Mouse (Mus musculus) lung, embryonic 16.5 days (tissue): Measurements from ENCODE around the gene Znrf3. TPM values are rescaled to one million over a fixed set of nuclear protein-coding genes. Genes with fewer than 3 reads are reported as not detected.
"Not testable (repeated sequence)": the region's sequence is repeated elsewhere in the genome, so short reads cannot be mapped to it uniquely, and the experiment has no call there.

Source experiments
- ATAC-seq: fragments of 200-750 bp; cut with Nextera tagmentation; 2 replicates; pipeline ENCODE4 v1.8.0; 2017; ENCODE audit warnings: low read depth, mild to moderate bottlenecking, moderate library complexity
- H3K27ac ChIP-seq: fragments of 300-500 bp; sonication (generic); 2 replicates; pipeline ENCODE4 v1.5.1; 2014; ENCODE audit warnings: mild to moderate bottlenecking, control low read depth, low read length
- H3K27me3 ChIP-seq: fragments of 300-500 bp; sonication (generic); 2 replicates; pipeline ENCODE4 v1.6.1; 2014; ENCODE audit warnings: low read depth, low read length, mixed read lengths; ENCODE audit not compliant: control insufficient read depth, insufficient read depth
- H3K36me3 ChIP-seq: fragments of 300-500 bp; sonication (generic); 2 replicates; pipeline ENCODE4 v1.6.1; 2014; ENCODE audit warnings: low read length; ENCODE audit not compliant: control insufficient read depth, insufficient read depth
- H3K4me1 ChIP-seq: fragments of 300-500 bp; sonication (generic); replicated peaks from 2 replicates; pipeline ENCODE4 v1.6.1; 2014; ENCODE audit warnings: low read length, mixed read lengths; ENCODE audit not compliant: control insufficient read depth, insufficient read depth
- H3K4me2 ChIP-seq: fragments of 300-500 bp; sonication (generic); 2 replicates; pipeline ENCODE4 v1.6.1; 2014; ENCODE audit warnings: low read depth, low read length, control low read depth
- H3K4me3 ChIP-seq: fragments of 300-500 bp; sonication (generic); 2 replicates; pipeline ENCODE4 v1.5.1; 2014; ENCODE audit warnings: mild to moderate bottlenecking, low read length, control low read depth
- H3K9ac ChIP-seq: fragments of 300-500 bp; sonication (generic); 2 replicates; pipeline ENCODE4 v1.6.1; 2014; ENCODE audit warnings: low read length, control low read depth
- H3K9me3 ChIP-seq: fragments of 300-500 bp; sonication (generic); 2 replicates; pipeline ENCODE4 v1.6.1; 2016; ENCODE audit warnings: low read length; ENCODE audit not compliant: control insufficient read depth
- WGBS: fragments of 180-500 bp; shearing (Covaris S2); extraction: QIAGEN DNeasy Blood & Tissue Kit; methylation state at CpG from one replicate; pipeline ENCODE4 v1.1.7; 2014; 5-methylcytosine and 5-hydroxymethylcytosine counted together
- polyA plus RNA-seq: library from polyadenylated mRNA; unstranded; fragments of >200 nt; fragmentation: Nextera tagmentation; extraction: Ambion mirVana; gene quantifications from 2 replicates; pipeline ENCODE4 v1.2.1, GENCODE M21; 2015

Gene Znrf3
- polyA plus RNA-seq, 1 experiment from 2014 or later = 17.2 TPM

GRCm38 (mm10) chr11:5476806-5477205 is 32.2 kb upstream of the Znrf3 start:
- 82% methylated on average over 4 of the region's 4 CpGs for WGBS
- no peaks in the 10 kb centered on the region for H3K9me3 ChIP-seq
- H3K4me3 ChIP-seq = no peak overlapping the region

DNA sequence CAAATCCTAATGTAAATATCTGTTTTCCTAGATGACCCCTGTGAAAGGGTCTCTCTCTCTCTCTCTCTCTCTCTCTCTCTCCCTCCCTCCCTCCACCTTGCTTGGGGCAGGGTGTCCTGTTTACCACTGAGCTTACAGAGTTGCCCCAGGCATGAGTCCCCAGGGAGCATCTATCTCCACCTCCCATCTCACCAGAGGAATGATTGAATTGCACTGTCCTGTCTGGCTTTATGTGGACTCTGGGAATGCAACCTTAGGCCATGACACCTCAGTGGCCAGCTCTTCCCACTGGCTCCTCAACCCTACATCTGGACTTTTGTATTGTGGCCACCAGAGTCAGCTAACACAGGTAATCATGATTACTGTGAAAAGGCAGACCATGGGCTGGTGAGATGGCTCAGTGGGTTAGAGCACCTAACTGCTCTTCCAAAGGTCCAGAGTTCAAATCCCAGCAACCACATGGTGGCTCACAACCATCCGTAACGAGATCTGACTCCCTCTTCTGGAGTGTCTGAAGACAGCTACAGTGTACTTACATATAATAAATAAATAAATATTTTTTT is 31.0 kb upstream of the Znrf3 start:
- 60% methylated on average over 1 of the region's 2 CpGs for WGBS
- H3K9ac ChIP-seq, H3K27ac ChIP-seq, H3K4me1 ChIP-seq, H3K4me3 ChIP-seq, H3K9me3 ChIP-seq, H3K4me2 ChIP-seq, H3K27me3 ChIP-seq, H3K36me3 ChIP-seq, ATAC-seq: not testable (repeated sequence)

More at GRCm38 (mm10) chr11:5476806-5477205, 32.2 kb upstream of the Znrf3 start:
- no peak for ATAC-seq
- Histone ChIP-seq H3K4me2 (no peak overlapping the region), H3K27me3 (no peaks in the 10 kb centered on the region), H3K36me3 (no peaks in the 10 kb centered on the region), H3K4me1 (no peaks in the 10 kb centered on the region), H3K9ac (no peak overlapping the region), H3K27ac (no peak overlapping the region)

GRCm38 (mm10) chr11:5474130-5474529 is 29.5 kb upstream of the Znrf3 start:
- Histone ChIP-seq H3K27ac (no peak overlapping the region), H3K36me3 (no peaks in the 10 kb centered on the region), H3K9ac (no peak overlapping the region), H3K4me1 (no peaks in the 10 kb centered on the region), H3K27me3 (no peaks in the 10 kb centered on the region), H3K4me3 (no peak overlapping the region), H3K4me2 (no peak overlapping the region), H3K9me3 (no peaks in the 10 kb centered on the region)
- 10% methylated on average over 5 of the region's 5 CpGs for WGBS
- peak; percentile 20; the same call in 1 of the 2 replicates for ATAC-seq

DNA sequence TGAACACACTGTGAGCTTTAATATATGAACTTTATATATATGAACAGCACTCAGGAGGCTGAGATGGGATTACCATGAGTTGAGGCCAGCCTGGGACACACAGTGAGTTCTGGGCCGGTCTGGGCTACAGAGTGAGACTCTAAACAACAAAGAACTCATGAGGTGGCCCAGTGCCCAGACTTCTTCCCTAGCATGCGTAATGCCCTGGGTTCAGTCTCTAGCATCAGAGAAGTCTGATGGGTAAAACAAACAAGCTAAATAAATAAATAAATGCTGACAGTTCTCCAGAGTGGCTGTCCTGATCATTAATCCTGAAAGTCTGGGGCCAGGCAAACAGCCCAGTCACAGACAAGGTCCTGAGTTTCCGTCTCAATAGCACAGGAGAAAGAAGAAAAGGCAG is 25.4 kb upstream of the Znrf3 start:
- ATAC-seq = peak; percentile 71
- WGBS = 49% methylated on average over 3 of the region's 3 CpGs
- Histone ChIP-seq H3K27me3 (no peaks in the 10 kb centered on the region), H3K36me3 (no peaks in the 10 kb centered on the region), H3K9ac (no peak overlapping the region), H3K4me2 (no peak overlapping the region), H3K4me3 (no peak overlapping the region), H3K9me3 (no peaks in the 10 kb centered on the region), H3K4me1 (no peaks in the 10 kb centered on the region; the same call in 1 of the 2 replicates), H3K27ac (no peak overlapping the region)

DNA sequence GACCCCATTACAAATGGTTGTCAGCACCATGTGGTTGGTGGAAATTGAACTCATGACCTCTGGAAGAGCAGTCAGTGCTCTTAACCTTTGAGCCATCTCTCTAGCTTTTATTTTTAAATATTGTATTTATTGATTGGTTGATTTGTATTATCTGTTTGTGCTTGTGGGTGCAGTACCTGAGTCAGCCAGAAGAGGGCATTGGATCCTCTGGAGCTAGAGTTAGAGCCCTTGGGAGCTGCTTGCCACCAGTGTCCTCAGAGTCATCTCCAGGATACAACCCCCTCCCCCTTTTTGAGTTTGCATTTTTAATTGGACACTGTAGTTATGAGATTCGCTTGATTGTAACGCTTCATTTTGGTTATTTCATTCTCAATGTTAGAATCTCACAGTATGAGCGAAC is 24.4 kb upstream of the Znrf3 start:
- Histone ChIP-seq H3K36me3 (no peaks in the 10 kb centered on the region), H3K9me3 (no peaks in the 10 kb centered on the region), H3K4me2 (no peak overlapping the region), H3K4me1 (no peaks in the 10 kb centered on the region; the same call in 1 of the 2 replicates), H3K4me3 (no peak overlapping the region), H3K9ac (no peak overlapping the region), H3K27me3 (no peaks in the 10 kb centered on the region), H3K27ac (no peak overlapping the region)
- ATAC-seq = no peak
- WGBS = 80% methylated on average over 3 of the region's 3 CpGs

GRCm38 (mm10) chr11:5468471-5468870 is 23.8 kb upstream of the Znrf3 start:
- no peaks in the 10 kb centered on the region for H3K27me3 ChIP-seq
- no peak for ATAC-seq
- H3K36me3 ChIP-seq = no peaks in the 10 kb centered on the region
- H3K9me3 ChIP-seq = no peaks in the 10 kb centered on the region
- H3K27ac ChIP-seq = no peak overlapping the region
- 43% methylated on average over 2 of the region's 2 CpGs for WGBS
- H3K4me2 ChIP-seq = no peak overlapping the region
- no peaks in the 10 kb centered on the region; the same call in 1 of the 2 replicates for H3K4me1 ChIP-seq
- H3K9ac ChIP-seq = no peak overlapping the region
- H3K4me3 ChIP-seq = no peak overlapping the region

DNA sequence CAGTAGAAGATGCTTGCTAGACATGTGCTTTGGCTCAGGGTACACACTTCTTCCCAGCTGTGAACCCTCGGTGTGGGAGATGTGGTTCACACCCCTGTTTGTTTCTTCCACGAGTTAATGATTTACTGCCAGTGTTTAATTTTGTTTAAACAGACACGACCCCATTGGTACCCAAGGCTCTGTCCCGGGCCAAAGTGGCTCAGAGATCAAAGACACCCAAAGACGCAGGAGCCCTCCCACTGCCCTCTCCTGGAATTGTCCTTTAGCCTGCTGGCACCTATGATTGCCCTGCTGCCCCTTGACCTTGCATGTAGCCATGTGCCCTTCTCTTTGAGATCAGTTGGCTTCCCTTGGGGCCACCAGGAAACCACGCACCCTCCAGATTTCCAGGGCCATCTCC is 7.3 kb upstream of the Znrf3 start:
- Histone ChIP-seq H3K4me3 (no peak overlapping the region), H3K9ac (no peak overlapping the region), H3K27ac (no peak overlapping the region), H3K9me3 (no peaks in the 10 kb centered on the region), H3K36me3 (no peaks in the 10 kb centered on the region), H3K4me2 (no peak overlapping the region), H3K27me3 (no peaks in the 10 kb centered on the region), H3K4me1 (no peaks in the 10 kb centered on the region)
- no peak for ATAC-seq
- WGBS = 21% methylated on average over 6 of the region's 6 CpGs

DNA sequence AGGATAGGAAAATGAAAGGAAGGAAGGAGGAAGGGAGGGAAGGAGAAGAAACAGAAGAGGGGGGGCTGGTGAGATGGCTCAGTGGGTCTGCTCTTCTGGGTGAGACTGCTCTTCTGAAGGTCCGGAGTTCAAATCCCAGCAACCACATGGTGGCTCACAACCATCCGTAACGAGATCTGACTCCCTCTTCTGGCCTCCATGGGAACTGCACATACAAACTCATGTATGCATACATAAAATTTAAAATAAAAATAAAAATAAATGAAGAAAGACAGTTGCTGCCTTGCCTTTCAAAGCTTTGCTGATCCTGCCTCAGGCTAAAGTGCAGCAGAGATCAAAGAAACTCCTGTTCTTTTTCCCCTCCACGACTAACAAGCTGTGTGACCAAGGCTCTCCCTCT is 6.7 kb upstream of the Znrf3 start:
- Histone ChIP-seq H3K9me3 (no peaks in the 10 kb centered on the region), H3K4me2 (no peak overlapping the region), H3K36me3 (no peaks in the 10 kb centered on the region), H3K27me3 (no peaks in the 10 kb centered on the region), H3K9ac (no peak overlapping the region), H3K4me1 (no peaks in the 10 kb centered on the region), H3K4me3 (no peak overlapping the region), H3K27ac (no peak overlapping the region)
- WGBS = 61% methylated on average over 4 of the region's 4 CpGs
- no peak for ATAC-seq

DNA sequence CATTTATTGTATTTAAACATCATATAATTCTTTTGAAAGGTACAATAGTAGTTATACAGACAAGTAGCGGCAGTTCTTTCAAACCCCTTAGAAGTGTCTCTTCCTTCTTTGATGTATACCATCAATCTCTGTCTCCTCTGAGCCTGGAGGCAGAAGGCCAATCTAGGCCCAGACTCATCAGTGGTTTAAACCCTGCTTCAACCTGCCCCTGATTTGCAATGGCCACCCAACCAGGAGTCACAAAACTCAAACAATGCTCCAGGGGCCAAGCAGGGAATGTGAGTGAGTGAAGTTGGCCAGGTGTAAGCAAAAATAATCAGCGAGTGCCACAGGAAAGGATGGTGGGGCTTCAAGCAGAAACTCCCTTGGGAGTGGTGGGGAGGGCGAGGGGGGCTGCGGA is 6.1 kb upstream of the Znrf3 start:
- H3K9ac ChIP-seq = no peak overlapping the region
- H3K4me3 ChIP-seq = no peak overlapping the region
- H3K4me1 ChIP-seq = no peaks in the 10 kb centered on the region
- no peaks in the 10 kb centered on the region for H3K9me3 ChIP-seq
- 82% methylated on average over 4 of the region's 4 CpGs for WGBS
- H3K27ac ChIP-seq = no peak overlapping the region
- no peaks in the 10 kb centered on the region for H3K36me3 ChIP-seq
- ATAC-seq = no peak
- H3K27me3 ChIP-seq = no peaks in the 10 kb centered on the region
- H3K4me2 ChIP-seq = no peak overlapping the region

GRCm38 (mm10) chr11:5445452-5445953 is 856 bp upstream of the Znrf3 start:
- H3K4me3 ChIP-seq = peak overlapping the region; percentile 87
- H3K9ac ChIP-seq = peak overlapping the region; percentile 68
- ATAC-seq = peak; percentile 26
- H3K9me3 ChIP-seq = no peaks in the 10 kb centered on the region
- peaks cover 20% of the 10 kb centered on the region for H3K4me1 ChIP-seq
- 6% methylated on average over 11 of the region's 11 CpGs for WGBS
- H3K36me3 ChIP-seq = no peaks in the 10 kb centered on the region
- H3K4me2 ChIP-seq = peak overlapping the region; percentile 93
- H3K27ac ChIP-seq = peak overlapping the region; percentile 72
- no peaks in the 10 kb centered on the region for H3K27me3 ChIP-seq
